Mouse (Mus musculus): ENCODE measurements at regions not wholly inside any gene's neighbourhood (a gene's known extent, or its start where the extent isn't known, plus 50 kb on each side); places are given as distances from the start of the nearest gene placed in this dataset.

DNA sequence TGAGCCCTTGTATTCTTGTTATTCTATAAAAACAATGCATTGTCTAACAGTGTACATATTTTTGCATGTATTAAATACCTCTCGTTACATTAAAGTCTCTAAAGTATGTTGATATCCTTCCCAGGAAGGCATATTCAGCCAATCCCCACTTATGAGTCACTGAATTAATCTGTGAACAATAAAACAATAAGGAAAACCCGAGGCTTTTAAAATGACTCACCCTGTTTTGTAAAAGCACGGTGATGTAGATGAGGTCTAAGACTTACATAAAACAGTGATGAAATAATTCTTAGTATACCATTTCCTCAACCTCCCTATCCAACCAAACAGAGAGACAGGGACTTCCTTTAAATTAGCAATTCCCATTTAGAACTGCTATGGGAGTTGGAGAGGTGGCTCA is 95.8 kb downstream of the Asb7 start:
- DNase-seq: no peak
- intact Hi-C loops (cut with DNase I): no loop called here

DNA sequence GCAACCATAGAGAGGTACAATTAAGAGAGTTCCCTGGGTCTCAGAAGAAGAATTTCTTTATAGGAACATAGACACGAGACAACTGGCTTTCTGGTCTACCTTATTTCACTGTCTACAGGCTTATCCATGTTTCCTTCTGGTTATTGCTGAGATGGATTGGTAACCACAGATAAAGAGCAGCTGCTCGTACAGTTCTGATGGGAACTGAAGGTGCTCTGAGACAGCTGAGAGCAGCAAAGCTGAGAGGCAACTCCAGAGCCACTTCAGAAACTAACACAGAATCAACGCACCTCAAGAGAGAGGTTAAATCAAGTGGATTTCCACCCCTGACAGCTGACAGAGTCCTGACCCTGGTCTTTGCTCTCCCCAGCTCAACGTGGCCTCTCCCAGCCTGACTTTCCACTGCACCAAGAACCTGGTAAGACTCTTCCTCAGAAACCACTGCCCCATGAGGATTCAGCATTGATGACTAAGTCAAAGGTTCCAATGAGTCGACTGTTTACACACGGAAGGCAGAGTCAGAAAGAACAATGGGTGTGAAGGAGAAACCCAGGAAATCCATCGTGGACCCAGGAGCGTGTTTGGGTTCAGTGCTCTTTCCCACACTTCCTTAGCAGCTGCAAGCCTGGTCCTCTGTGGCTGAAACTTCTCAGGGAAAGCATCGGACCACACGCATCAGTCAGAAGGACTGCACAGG is 97.7 kb downstream of the Asb7 start:
- intact Hi-C loops (cut with DNase I): no loop called here
- DNase-seq: no peak

DNA sequence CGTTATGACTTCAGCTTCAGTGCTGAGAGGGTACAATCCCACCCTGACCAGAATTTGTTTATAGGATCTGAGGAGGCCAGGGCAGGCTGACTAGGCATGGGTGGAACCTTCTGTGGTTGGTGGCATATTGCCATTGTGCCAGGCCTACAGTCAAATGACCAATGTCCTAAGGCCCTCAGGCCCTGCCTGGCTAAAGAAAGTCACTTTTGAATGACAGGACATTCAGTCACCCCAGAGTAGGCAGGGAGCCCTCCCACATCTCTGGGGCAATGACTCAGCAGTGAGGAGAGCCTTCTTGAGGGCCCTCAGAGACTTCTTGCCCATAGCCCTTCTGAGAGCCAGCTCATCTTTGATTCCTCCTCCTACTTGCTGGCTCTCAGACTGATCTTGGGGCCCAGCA is 102.9 kb downstream of the Asb7 start:
- DNase-seq: no peak
- intact Hi-C loops (cut with DNase I): no loop called here

- intact Hi-C loops (cut with DNase I): no loop called here
- DNase-seq: no peak
Measured at GRCm38 (mm10) chr7:66580687-66581151, 108.7 kb downstream of the Asb7 start.

GRCm38 (mm10) chr7:66576261-66576660 is 113.1 kb downstream of the Asb7 start:
- no peak for DNase-seq
- intact Hi-C loops (cut with DNase I): no loop called here

DNA sequence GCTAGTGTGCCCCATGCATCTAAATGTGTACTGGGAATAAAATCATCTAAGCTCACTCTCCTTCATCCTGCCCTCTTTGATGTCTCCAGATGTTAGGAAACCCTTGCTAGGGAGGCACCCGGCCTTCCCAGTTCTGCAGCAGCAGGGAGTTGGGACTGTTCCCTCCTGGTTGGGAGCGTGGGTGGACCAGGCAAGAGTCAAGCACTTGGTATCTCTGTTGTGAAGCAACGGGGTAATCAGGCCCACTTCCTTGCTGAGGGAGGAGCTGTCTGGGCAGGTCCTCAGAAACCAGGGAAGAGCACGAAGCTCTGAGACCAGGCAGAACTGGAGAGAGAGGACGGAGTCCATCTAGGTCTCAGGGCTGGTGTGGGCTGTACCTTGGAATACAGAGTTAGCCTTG is 117.9 kb downstream of the Asb7 start:
- DNase-seq: peak in 1 of 2 experiments; percentile 14
- intact Hi-C loops (cut with DNase I): no loop called here

GRCm38 (mm10) chr7:66547694-66548093 is 120.4 kb upstream of the Aldh1a3 start:
- intact Hi-C loops (cut with DNase I): no loop called here
- no peak for DNase-seq

DNA sequence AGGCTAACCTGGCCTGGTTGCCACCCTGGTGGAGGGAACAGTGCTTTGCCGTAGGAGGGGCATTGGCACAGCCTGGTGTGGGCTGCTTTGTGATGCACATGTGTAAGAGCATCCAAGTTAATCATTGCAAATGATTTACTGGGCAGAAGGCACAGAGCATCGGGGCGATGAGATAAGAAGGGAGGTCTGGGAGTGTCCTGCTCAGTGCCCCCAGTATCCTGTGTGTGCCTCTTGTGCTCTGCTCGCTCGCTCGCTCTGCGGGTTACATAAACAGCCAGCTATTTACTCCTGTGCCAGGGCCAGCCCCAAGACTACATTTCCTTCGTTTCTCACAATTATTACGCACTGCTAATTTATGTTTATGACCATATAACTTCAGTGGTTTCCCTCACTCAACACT is 117.9 kb upstream of the Aldh1a3 start:
- intact Hi-C loops (cut with DNase I): no loop called here
- no peak for DNase-seq

GRCm38 (mm10) chr7:66544352-66545053 is 117.2 kb upstream of the Aldh1a3 start:
- no peak for DNase-seq
- intact Hi-C loops (cut with DNase I): no loop called here

GRCm38 (mm10) chr7:66532596-66532995 is 105.3 kb upstream of the Aldh1a3 start:
- intact Hi-C loops (cut with DNase I): no loop called here

DNA sequence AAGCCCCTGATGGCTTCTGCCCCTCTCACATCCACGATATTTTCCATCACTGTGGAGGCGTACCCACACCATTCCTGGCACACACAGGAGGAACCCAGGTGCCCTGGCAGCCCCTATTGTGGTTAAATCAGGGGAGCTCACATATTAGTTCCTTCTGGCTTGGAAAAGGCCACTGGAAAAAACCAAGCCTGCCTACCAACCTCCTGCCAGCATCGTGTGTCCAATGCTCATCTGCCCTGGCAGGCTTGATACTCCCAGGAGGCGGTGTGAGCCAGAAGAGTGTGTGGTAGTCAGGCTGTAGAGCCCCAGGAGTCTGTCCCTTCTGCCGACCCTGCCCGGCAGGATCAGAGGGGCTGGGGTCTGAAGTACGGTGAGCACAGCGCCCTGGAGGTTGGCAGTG is 104.7 kb upstream of the Aldh1a3 start:
- DNase-seq: no peak
- intact Hi-C loops (cut with DNase I): no loop called here

More at GRCm38 (mm10) chr7:66532596-66532995, 105.3 kb upstream of the Aldh1a3 start:
- peak in 1 of 2 experiments; percentile 5 for DNase-seq

DNA sequence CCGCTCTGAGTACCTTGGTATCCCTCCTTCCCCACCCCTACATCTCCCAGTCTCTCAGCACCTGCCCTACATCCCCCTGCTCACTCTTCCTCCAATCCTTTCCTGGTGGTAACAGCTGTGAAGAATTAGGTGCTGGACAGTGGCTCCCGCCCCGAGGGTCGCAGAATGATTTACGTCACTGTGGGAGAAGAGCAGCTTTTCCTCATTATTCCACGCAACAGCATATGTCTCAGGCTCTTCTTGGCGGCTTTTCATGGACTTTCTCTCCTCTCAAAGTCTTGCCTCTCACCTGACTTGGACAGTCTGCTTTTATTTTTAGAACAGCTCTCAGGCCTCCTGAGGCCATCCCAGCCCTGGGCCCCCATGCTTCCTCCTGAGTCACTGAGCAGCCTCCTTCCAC is 103.8 kb upstream of the Aldh1a3 start:
- DNase-seq: no peak
- intact Hi-C loops (cut with DNase I): no loop called here

GRCm38 (mm10) chr7:66528881-66529280 is 101.6 kb upstream of the Aldh1a3 start:
- peak; percentile 70 to 79 for DNase-seq
- intact Hi-C loops (cut with DNase I): no loop called here

DNA sequence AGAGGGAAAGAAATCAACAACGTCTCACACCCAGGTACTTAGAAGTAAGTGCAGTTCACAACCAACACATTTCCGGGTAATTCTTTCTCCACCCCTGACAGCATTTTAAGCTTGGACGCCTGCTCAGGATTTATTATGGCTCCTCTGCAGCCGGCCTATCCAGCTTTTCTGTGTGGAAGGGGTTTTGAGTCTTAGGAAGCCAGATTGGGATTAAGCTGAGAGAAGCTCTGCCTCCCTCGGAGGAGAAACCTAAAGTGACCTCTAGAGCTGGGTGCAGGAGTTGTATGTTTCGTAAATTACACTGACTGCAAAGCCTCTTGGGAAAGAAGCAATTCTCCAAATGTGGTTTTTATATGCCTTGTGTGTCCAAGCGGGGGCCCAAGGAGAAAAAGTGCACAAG is 96.6 kb upstream of the Aldh1a3 start:
- DNase-seq: no peak
- intact Hi-C loops (cut with DNase I): no loop called here

GRCm38 (mm10) chr7:66521522-66521921 is 94.2 kb upstream of the Aldh1a3 start:
- intact Hi-C loops (cut with DNase I): no loop called here
- DNase-seq: no peak

DNA sequence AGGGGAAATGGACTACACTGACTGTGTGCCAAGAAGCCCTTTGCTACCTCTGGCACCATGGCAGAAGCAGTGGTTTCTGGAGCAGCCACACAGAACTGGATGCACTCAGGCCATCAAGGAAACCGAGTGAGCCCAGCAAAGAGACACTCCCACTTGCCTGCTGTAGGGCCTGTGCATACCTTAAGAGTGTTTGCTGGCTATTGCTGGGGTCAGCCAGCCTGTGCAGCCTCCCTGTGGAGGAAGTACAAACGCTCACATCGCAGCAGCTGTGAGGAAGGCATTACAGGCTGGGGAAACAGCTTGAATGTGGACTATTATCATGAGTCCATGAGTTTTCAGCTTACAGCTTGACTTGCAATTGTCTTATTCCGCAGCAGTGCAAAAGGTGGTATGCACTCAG is 88.8 kb upstream of the Aldh1a3 start:
- intact Hi-C loops (cut with DNase I): no loop called here
- no peak for DNase-seq

GRCm38 (mm10) chr7:66513411-66513810 is 86.1 kb upstream of the Aldh1a3 start:
- intact Hi-C loops (cut with DNase I): no loop called here
- no peak for DNase-seq

DNA sequence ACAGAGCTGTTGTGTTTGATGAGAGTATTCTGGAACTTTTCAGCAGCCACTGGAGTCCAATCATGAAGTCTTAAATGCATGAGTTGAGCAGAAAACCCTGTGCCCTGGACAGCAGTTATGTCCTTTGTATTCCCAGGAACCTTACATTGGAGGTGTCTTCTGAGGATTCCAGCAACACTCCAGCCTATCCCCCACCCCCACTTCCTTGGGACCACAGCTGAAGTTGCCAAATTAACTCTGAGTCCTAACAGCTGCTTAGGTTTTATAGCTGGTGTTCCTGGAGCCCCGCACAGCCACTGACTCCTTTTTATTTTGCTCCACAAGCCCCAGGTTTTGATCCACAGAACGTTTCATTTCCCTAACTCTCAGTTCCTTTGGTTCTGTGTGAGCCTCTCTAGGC is 78.4 kb upstream of the Aldh1a3 start:
- DNase-seq: no peak
- intact Hi-C loops (cut with DNase I): no loop called here

DNA sequence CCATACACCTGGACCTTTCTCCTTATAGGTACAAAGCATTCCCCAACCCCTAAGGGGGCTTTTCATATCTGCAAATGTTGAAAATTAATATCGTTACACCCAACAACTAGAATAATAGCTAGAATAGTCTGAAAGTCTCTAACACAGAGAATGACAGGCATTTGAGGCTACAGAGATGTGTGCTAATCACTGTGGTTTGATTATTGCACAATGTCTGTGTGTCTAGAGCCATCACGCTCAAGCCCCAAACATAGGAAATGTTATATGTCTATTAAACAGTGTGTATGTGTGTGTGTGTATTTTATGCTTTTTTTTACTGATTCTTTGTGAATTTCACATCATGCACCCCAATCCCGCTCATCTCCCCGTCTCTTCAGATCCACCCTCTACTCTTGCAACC is 77.2 kb upstream of the Aldh1a3 start:
- no peak for DNase-seq
- intact Hi-C loops (cut with DNase I): no loop called here

- intact Hi-C loops (cut with DNase I): no loop called here
- DNase-seq: no peak
Measured at GRCm38 (mm10) chr7:66501425-66501824, 74.1 kb upstream of the Aldh1a3 start.

- intact Hi-C loops (cut with DNase I): no loop called here
- peak in 1 of 2 experiments; percentile 16 for DNase-seq
Measured at GRCm38 (mm10) chr7:66497480-66497879, 70.2 kb upstream of the Aldh1a3 start.

DNA sequence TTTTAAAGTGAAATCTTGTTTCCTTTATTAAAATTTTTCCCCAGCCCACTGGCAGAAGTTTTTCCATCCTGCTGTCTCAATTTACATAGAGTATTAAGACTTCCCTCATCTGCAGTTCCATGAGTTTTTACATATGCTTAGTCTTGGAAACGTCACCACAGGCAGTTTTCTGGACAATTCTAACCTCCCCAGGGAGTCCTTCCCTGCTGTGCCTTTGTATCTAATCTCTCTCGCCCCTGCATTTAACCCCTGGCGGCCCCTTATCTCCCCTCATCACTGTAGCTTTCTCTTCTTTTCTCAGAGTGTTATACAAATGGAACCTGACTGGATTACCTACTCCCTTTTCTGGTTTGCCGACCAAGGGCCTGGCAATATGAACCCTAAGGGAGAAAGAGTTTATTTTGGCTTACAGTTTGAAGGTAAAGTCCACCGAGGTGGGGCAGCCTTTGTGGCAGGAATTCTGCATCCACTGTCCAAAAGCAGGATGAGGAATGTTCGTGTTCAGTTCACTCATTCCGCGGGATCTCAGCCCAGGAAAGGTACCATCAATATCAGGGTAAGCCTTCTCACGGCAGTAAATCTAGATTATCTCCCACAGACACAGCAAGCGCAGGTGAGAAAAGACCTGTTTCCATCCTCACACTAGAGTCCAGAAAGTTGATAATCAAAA is 66.0 kb upstream of the Aldh1a3 start:
- intact Hi-C loops (cut with DNase I): no loop called here
- DNase-seq: no peak

Measured in heart, postnatal 14 days (tissue).